Mouse (Mus musculus) C2C12 (cell line): ENCODE results near the gene Elk3. TPM values are rescaled to one million over a fixed set of nuclear protein-coding genes. Genes with fewer than 3 reads are reported as not detected.

Experiments
- H3K27me3 ChIP-seq: one replicate; pipeline ENCODE4 v1.6.1; 2011; ENCODE audit not compliant: control insufficient read depth, insufficient read depth, insufficient read length
- H3K36me3 ChIP-seq: one replicate; pipeline ENCODE4 v1.6.1; 2011; ENCODE audit not compliant: control insufficient read depth, insufficient read depth
- H3K4me3 ChIP-seq: one replicate; pipeline ENCODE4 v1.5.1; 2011; ENCODE audit warnings: mild to moderate bottlenecking, control low read depth; ENCODE audit not compliant: poor library complexity, insufficient read depth, severe bottlenecking
- H3K79me2 ChIP-seq: one replicate; pipeline ENCODE4 v1.6.1; 2011; ENCODE audit not compliant: control insufficient read depth, insufficient read depth
- H3K79me3 ChIP-seq: one replicate; pipeline ENCODE4 v1.6.1; 2011; ENCODE audit warnings: low read depth, control low read depth
- H3ac ChIP-seq: one replicate; pipeline ENCODE3; 2011; ENCODE audit warnings: low read depth; ENCODE audit not compliant: control insufficient read depth, insufficient read length
- CEBPB ChIP-seq: IDR thresholded peaks from one replicate; pipeline ENCODE4 v1.6.1; 2011; ENCODE audit warnings: low read depth, mild to moderate bottlenecking, control low read depth, moderate library complexity
- CTCF ChIP-seq: IDR thresholded peaks from one replicate; pipeline ENCODE4 v1.5.1; 2011; ENCODE audit not compliant: control insufficient read depth, insufficient read depth, insufficient read length
- FOSL1 ChIP-seq: IDR thresholded peaks from one replicate; pipeline ENCODE4 v1.8.0; 2011; ENCODE audit warnings: mild to moderate bottlenecking, low read length; ENCODE audit not compliant: poor library complexity, insufficient read depth, severe bottlenecking
- MAX ChIP-seq: IDR thresholded peaks from one replicate; pipeline ENCODE4 v1.6.1; 2011; ENCODE audit warnings: mild to moderate bottlenecking, control low read depth
- MYOD1 ChIP-seq: IDR thresholded peaks from one replicate; pipeline ENCODE4 v1.6.1; 2011; ENCODE audit warnings: low read depth; ENCODE audit not compliant: control insufficient read depth, insufficient read length
- MYOG ChIP-seq: IDR thresholded peaks from one replicate; pipeline ENCODE4 v1.6.1; 2011; ENCODE audit not compliant: control insufficient read depth, insufficient read length; ENCODE audit errors: extremely low read depth
- USF1 ChIP-seq: IDR thresholded peaks from one replicate; pipeline ENCODE4 v1.6.1; 2011; ENCODE audit warnings: low read depth, mild to moderate bottlenecking, control low read depth, moderate library complexity
- polyA plus RNA-seq: library from polyadenylated mRNA; unstranded; fragments of >200 nt; fragmentation: generic; extraction: Trizol; gene quantifications from one replicate; pipeline ENCODE4 v1.2.1, GENCODE M21; 2012; ENCODE audit warnings: missing spikeins

Gene Elk3
- polyA plus RNA-seq, 1 experiment, result 56.1 TPM

- Histone ChIP-seq H3K79me3 (peaks cover 3% of the 10 kb centered on the region), H3K4me3 (no peak overlapping the region), H3ac (no peak overlapping the region), H3K36me3 (peaks cover 43% of the 10 kb centered on the region), H3K79me2 (no peaks in the 10 kb centered on the region), H3K27me3 (no peaks in the 10 kb centered on the region)
- TF ChIP-seq FOSL1 (no peak), CEBPB (no peak), MYOD1 (no peak), CTCF (no peak), MYOG (no peak), MAX (no peak), USF1 (no peak)
Measured at GRCm38 (mm10) chr10:93225751-93226150, 85.2 kb downstream of the Elk3 start.

- Histone ChIP-seq H3K27me3 (no peaks in the 10 kb centered on the region), H3K79me3 (peaks cover 9% of the 10 kb centered on the region), H3ac (no peak overlapping the region), H3K79me2 (peaks cover 11% of the 10 kb centered on the region), H3K4me3 (no peak overlapping the region), H3K36me3 (peaks cover 61% of the 10 kb centered on the region)
- no peak for TF ChIP-seq CEBPB
- no peak for TF ChIP-seq MYOD1
- no peak for TF ChIP-seq USF1
- no peak for TF ChIP-seq CTCF
- no peak for TF ChIP-seq MAX
- no peak for TF ChIP-seq FOSL1
Measured at GRCm38 (mm10) chr10:93215051-93215763, 95.7 kb downstream of the Elk3 start.

- Histone ChIP-seq H3K27me3 (no peaks in the 10 kb centered on the region), H3K79me2 (peaks cover 20% of the 10 kb centered on the region), H3K36me3 (peaks cover 56% of the 10 kb centered on the region), H3K79me3 (peaks cover 6% of the 10 kb centered on the region), H3ac (no peak overlapping the region), H3K4me3 (no peak overlapping the region)
- TF ChIP-seq CEBPB, result no peak
- no peak for TF ChIP-seq FOSL1
- no peak for TF ChIP-seq MAX
- TF ChIP-seq MYOD1, result no peak
- no peak for TF ChIP-seq MYOG
- TF ChIP-seq CTCF, result no peak
- no peak for TF ChIP-seq USF1
Measured at GRCm38 (mm10) chr10:93214251-93214650, 96.7 kb downstream of the Elk3 start.

GRCm38 (mm10) chr10:93213339-93213738 lies 97.6 kb downstream of the Elk3 start:
- H3K79me2 ChIP-seq, result peaks cover 30% of the 10 kb centered on the region
- H3K79me3 ChIP-seq, result peaks cover 5% of the 10 kb centered on the region
- no peak overlapping the region for H3K4me3 ChIP-seq
- H3K27me3 ChIP-seq, result no peaks in the 10 kb centered on the region
- H3K36me3 ChIP-seq, result peaks cover 54% of the 10 kb centered on the region
- H3ac ChIP-seq, result no peak overlapping the region
- no peak for TF ChIP-seq MYOD1
- no peak for TF ChIP-seq MAX
- TF ChIP-seq FOSL1, result no peak
- TF ChIP-seq CEBPB, result no peak
- TF ChIP-seq MYOG, result no peak
- no peak for TF ChIP-seq CTCF
- no peak for TF ChIP-seq USF1

GRCm38 (mm10) chr10:93212699-93213098 lies 98.2 kb downstream of the Elk3 start:
- Histone ChIP-seq H3K36me3 (peaks cover 51% of the 10 kb centered on the region), H3K79me2 (peaks cover 36% of the 10 kb centered on the region), H3ac (no peak overlapping the region), H3K27me3 (no peaks in the 10 kb centered on the region), H3K4me3 (no peak overlapping the region), H3K79me3 (peaks cover 9% of the 10 kb centered on the region)
- no peak for TF ChIP-seq MYOD1
- TF ChIP-seq CEBPB, result no peak
- no peak for TF ChIP-seq USF1
- no peak for TF ChIP-seq FOSL1
- no peak for TF ChIP-seq MAX
- no peak for TF ChIP-seq MYOG
- TF ChIP-seq CTCF, result no peak

GRCm38 (mm10) chr10:93207176-93207575 lies 103.8 kb downstream of the Elk3 start:
- H3K27me3 ChIP-seq, result no peaks in the 10 kb centered on the region

More at GRCm38 (mm10) chr10:93207176-93207575, 103.8 kb downstream of the Elk3 start:
- H3ac ChIP-seq, result no peak overlapping the region
- peaks cover 89% of the 10 kb centered on the region for H3K79me2 ChIP-seq
- H3K4me3 ChIP-seq, result no peak overlapping the region
- peaks cover 16% of the 10 kb centered on the region for H3K36me3 ChIP-seq
- TF ChIP-seq USF1 (no peak), CTCF (no peak), FOSL1 (no peak), MYOG (no peak), MAX (no peak), CEBPB (no peak), MYOD1 (no peak)
- peaks cover 60% of the 10 kb centered on the region for H3K79me3 ChIP-seq
